Mouse (Mus musculus): ENCODE data around the gene Zfp335.

- TF ChIP-seq POLR2A (IDR thresholded peaks at IDR 0.05; ENCODE audit: borderline replicate concordance, extremely low read depth, insufficient read depth, insufficient read length, poor library complexity, severe bottlenecking) (peak; percentile 94), CTCF (IDR thresholded peaks at IDR 0.05; ENCODE audit: borderline replicate concordance, extremely low read depth, insufficient read depth, insufficient read length) (no peak)
Measured at GRCm38 (mm10) chr2:164879568-164880277, 31.8 kb downstream of the Zfp335 start.

Data from brain, embryonic 14.5 days (tissue).